Mouse (Mus musculus): ENCODE data around the gene Tmub2.
"Not testable (repeated sequence)": the region's sequence is repeated elsewhere in the genome, so short reads cannot be mapped to it uniquely, and the experiment has no call there.

Tmub2 gene

DNA sequence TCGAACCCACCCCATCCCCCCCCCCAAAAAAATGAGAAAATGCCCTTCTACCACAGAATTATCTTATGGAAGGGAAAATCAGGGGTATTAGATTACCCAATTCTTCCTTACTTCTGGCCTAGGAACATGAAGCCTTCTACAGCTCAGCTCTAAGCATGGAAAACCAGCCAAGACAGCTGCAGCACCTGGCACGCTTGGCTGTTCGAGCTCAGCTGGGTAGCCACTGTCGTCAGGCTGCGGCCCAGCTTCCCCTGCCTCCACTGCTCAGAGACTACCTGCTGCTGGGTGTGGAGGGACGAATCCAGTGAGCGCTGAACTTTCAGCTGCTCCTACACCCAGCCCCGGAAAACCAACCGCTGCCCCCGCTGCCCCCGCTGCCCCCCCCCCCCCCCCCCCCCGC, 7.0 kb upstream of the Tmub2 start:
- DNase-seq (ENCODE audit: low read depth in 1 of 2, low spot score in 2 of 2), result no peak

GRCm38 (mm10) chr11:102279595-102279994, 5.1 kb upstream of the Tmub2 start:
- DNase-seq (ENCODE audit: low read depth in 1 of 2, low spot score in 2 of 2), result no peak

GRCm38 (mm10) chr11:102280267-102280666, 4.5 kb upstream of the Tmub2 start:
- not testable (repeated sequence) for DNase-seq (ENCODE audit: low read depth in 1 of 2, low spot score in 2 of 2)

DNA sequence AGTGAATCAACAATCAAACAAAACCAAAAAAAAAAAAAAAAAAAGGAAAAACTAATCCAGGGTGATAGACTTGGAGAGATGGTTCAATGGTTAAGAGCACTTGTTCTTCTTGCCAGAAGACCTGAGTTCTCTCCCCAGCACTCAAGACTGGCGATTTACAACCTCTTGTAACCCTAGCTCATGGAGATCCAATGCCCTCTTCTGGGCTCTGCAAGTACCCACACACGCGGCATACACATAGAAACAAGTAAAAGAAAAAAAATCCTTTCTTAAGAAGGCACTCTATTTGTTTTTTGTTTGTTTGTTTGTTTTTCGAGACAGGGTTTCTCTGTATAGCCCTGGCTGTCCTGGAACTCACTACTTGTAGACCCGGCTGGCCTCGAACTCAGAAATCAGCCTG, 809 bp upstream of the Tmub2 start:
- no peak for DNase-seq (ENCODE audit: low read depth in 1 of 2, low spot score in 2 of 2)

- peak in 1 of 2 experiments; percentile 22 for DNase-seq (ENCODE audit: low read depth in 1 of 2, low spot score in 2 of 2)
Observed at GRCm38 (mm10) chr11:102285095-102285834, 534 bp downstream of the Tmub2 start.

DNA sequence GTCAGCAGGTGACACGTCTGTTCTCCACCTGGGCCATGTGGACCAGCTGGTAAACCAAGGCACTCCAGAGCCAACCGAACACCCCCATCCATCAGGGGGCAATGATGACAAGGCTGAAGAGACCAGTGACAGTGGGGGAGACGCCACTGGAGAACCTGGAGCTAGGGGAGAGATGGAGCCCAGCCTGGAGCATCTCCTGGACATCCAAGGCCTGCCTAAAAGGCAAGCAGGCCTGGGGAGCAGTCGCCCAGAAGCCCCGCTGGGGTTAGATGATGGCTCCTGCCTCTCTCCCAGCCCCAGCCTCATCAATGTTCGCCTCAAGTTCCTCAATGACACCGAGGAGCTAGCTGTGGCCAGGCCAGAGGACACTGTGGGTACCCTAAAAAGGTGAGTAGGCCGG, 2.8 kb downstream of the Tmub2 start:
- no peak for DNase-seq (ENCODE audit: low read depth in 1 of 2, low spot score in 2 of 2)

- no peak for DNase-seq (ENCODE audit: low read depth in 1 of 2, low spot score in 2 of 2)
Observed at GRCm38 (mm10) chr11:102288027-102288804, 3.5 kb downstream of the Tmub2 start.

GRCm38 (mm10) chr11:102288913-102289312, 4.2 kb downstream of the Tmub2 start:
- DNase-seq (ENCODE audit: low read depth in 1 of 2, low spot score in 2 of 2), result no peak

DNA sequence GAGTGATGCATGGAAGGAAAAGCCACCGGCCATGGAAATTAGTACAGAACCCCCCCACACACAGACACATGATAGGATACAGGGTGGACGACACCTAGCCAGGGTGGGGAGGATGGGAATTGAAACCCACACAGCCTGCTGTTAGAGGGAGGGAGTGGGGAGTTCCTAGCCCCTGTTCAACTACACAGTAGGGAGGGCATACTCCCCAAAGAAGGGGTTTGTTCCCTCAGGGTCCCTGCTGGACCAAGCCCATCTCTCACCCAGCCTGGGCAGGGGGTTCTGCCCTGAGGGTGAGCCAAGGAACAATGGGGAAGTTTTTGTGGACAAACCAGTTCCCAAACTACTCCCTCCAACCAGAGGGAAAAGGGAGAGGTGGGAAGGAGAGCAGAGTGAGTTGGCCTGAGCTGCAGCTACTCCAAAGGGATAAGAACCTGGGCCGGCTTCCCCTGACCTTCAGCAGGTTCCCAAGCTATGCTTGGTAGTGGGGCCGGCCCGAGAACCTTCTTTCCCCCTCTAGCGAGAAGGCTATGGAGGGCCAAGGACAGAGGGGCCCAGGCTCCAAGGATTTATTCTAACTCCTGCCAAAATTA, 4.9 kb downstream of the Tmub2 start:
- DNase-seq (ENCODE audit: low read depth in 1 of 2, low spot score in 2 of 2), result no peak

- DNase-seq (ENCODE audit: low read depth in 1 of 2, low spot score in 2 of 2), result no peak
Observed at GRCm38 (mm10) chr11:102290141-102290540, 5.4 kb downstream of the Tmub2 start.

DNA sequence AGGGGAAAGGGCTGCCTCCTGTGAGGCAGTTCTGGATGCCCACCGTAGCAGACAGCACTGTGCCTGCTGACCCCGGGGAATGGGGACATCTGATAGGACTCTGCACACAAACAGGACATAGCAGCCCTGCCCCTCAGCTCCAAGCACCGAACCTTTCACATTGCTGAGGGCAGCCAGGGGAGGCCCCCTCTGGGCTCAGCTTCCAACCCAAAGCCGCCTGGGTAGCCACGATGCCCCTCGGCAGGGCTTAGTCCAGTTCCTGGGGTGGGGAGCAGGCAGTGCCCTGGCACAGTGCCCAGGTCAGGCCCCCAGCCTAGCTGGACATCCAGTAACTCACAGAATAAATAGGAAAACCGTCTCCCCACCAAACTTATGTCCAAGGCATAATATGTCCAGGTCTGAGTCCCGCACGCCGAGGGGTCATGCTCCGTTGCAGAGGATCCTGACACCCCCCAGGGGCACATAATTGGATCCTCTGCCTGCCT, 6.4 kb downstream of the Tmub2 start:
- no peak for DNase-seq (ENCODE audit: low read depth in 1 of 2, low spot score in 2 of 2)

DNA sequence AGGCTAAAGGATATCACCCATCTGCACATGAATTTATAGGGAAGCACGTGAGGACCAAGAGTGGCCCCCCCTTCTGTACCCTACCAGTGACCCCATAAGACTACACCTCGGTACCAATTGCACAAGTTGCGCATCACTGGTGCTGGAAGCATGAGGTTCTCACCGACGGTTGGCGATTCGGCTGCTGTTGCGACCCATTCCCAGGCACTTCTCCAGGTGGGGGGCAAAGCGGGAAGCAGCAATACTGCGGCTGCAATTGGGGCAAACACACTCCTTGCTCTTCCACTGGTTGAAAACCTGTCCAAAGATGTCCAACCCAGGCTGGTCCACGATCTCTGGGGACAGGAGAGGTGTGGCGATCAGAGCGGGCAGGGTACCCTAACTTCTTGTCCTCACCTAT, 9.2 kb downstream of the Tmub2 start:
- no peak for DNase-seq (ENCODE audit: low read depth in 1 of 2, low spot score in 2 of 2)

DNA sequence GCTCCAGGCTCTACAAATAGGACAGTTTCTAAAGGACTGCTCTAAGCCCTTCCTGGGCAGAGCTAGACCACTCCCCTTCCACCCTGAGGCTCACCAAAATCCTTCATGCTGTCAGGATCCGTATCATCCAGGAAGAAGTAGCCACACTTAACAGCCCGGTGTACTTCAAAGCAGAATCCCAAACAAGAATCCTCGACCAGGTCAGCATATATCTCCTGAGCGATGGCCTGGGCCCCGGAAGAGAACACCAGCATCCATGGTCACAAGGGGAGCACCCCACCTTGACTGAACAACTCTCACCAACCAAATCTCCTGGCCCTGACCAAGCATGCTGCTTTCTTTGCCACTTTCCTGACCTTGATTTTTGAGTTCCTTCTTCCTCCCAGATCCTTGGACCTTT, 9.7 kb downstream of the Tmub2 start:
- no peak for DNase-seq (ENCODE audit: low read depth in 1 of 2, low spot score in 2 of 2)

DNA sequence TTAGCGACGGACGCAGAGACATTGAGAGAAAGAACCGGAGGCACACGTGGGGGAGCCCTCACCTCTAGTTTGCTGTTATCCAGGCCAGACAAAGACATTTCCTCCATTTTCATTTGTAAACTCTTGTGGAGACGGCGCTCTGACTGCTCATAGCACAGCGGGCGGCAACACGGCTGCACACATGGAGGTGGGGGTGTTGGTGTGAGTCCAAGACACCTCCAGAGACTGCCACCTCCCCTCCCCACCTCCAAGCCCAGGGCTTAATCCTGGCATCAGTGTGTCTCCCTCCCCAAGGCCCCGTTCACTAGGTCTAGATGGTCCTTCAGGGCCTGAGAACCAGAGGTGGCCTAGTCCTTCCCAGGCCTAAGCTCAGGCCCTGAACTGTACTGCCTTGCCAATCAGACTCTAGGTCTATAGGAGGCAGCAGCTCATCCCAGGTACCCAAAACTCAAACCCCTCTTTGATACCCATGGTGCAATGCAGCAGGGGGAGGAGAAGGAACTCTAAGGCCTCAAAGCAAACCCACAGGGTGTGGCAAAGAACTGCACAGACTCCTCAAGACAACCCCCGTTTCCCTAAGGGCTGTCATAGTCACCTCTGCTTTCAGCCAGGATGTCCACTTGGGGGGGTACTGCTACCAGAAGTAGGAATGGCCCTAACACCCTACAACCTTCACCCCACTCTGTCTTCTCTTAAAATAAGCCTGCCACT, 10.3 kb downstream of the Tmub2 start:
- peak in 1 of 2 experiments; percentile 44 for DNase-seq (ENCODE audit: low read depth in 1 of 2, low spot score in 2 of 2)

DNA sequence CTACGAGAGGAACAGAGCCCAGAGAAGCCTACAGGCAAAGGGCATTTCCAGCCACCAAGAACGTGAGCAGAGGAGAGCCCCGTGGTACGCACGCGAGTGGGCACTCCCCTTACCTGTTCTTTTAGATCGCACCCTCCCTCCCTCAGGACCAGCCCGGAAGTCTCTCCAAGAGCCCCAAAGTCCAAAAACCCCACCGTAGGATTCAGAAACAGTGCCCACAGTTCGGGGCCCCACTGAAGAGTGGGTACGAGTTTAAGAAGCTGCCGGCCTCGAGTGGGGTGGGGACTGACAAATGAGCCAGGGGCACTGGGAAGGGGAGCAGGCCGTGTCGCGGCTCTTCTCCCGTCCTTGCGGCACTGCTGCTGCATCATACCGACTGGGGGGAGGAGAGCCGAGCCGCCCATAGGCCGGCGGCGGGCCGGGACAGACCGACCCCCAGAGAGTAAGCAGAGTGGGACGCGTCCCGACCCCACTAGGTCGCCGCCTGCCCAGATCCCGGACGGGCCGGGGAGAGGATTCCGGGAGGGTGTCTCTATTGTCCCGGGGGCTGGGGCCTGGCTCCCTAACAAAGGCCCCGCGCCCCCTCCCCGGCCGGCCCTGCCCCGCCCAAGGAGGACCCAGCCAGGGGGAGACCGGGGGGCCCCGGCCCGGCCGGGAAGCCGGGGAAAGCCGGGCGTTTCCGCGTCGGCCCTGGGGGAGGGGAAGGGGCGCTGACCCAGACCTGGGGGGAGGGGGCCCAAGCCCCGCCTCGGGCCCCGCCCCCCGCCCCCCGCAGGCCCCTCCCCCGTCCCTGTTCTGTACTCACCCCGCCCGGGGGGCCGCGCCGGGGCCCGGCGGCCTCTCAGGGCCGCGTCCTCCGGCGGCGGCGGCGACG, 11.1 kb downstream of the Tmub2 start:
- DNase-seq (ENCODE audit: low read depth in 1 of 2, low spot score in 2 of 2), result peak in 1 of 2 experiments; percentile 34

- DNase-seq (ENCODE audit: low read depth in 1 of 2, low spot score in 2 of 2), result peak; percentile 93 to 94
Observed at GRCm38 (mm10) chr11:102296491-102297472, 12.1 kb downstream of the Tmub2 start, which contains the start of gene Atxn7l3. Gene Atxn7l3 (minus strand): TSS chr11:102296631.

GRCm38 (mm10) chr11:102297577-102298556, 13.1 kb downstream of the Tmub2 start:
- DNase-seq (ENCODE audit: low read depth in 1 of 2, low spot score in 2 of 2), result no peak

DNA sequence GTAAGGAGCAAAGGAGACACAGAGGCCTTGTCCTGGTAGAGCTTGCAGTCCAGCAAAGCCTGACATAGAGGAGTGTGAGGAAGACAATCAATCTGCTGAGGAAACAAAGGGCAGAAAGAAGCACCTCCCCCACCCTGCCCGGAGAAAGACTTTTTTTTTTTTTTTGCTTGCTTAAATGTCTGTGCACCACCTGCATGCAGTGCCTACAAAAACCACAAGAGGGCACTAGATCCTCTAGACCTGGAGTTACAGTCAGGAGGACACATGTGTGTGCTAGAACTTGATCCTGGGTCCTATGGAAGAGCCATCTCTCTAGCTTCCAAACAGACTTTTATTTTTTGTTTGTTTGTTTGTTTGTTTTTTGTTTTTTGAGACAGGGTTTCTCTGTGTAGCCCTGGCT, 15.1 kb downstream of the Tmub2 start:
- DNase-seq (ENCODE audit: low read depth in 1 of 2, low spot score in 2 of 2), result peak in 1 of 2 experiments; percentile 54

Data from monocyte, adult 2 months (primary cell).